Mouse (Mus musculus) lung, postnatal 14 days (tissue): ENCODE measurements around the gene Cadm1.

Source experiments
- DNase-seq: peaks from one replicate; pipeline ENCODE4 v3.0.0; 2021

The Cadm1 gene

DNA sequence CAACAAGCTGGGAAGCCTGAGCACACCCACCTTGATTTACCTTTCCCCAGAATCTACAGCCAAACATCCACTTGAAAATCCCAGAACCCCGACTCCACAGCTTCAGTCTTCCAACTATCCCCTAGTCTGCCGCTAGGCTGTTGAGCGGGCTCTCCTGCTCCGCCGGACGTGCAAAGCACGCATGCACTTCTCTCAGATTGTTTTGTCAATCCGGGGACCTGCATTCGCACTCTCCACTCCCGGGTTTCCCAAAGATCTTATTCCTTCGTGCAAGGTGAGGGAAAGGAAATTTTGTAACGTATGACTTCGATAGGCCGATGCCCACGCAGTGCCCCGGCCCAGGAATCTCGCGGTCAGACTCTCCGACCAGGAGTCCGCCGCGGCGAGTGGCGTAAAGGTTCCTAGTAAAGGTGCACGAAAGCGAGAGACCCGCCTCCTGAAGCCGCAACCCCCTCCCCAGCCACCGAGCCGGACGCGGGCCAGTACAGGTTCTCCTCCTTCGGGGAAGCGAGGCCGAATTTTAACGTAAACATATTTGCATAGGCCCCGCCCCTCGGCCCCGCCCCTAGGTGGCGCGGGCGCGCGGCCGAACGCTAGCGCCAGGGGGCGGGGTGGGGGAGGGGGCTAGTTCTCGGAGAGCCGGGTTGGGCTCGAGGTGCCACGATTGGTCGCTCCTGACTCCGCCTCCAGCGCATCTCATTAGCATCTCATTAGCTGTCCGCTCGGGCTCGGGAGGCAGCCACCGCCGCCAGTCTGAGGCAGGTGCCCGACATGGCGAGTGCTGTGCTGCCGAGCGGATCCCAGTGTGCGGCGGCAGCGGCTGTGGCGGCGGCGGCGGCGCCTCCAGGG, at the start of gene Cadm1:
Gene Cadm1, plus strand, starts transcription at position 572 of the 849 bp plus-strand sequence.
- peak; percentile 94 for DNase-seq

- no peak for DNase-seq
Measured at GRCm38 (mm10) chr9:47484506-47484905, 45.5 kb upstream of the Cadm1 start.

GRCm38 (mm10) chr9:47485186-47485585, 44.8 kb upstream of the Cadm1 start:
- DNase-seq, result no peak

DNA sequence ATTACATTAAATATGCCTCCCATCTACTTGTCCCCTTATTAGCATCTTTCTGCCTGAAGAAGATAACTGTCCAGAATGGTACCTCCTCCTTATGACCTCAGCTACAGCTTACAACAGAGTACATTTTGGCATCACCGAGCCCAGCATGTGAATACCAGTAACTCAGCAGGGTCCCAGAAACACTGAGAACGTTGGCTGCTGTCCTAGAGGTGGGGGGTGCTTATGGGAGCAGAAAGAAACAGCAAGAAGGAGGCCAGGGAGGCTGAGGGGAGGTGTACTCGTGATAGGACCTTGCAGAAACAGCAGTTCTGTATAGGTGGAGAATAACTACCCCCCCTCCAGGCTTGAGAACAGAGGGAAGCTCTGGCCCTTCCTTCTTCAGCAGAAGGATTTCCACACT, 30.2 kb upstream of the Cadm1 start:
- DNase-seq, result no peak

DNA sequence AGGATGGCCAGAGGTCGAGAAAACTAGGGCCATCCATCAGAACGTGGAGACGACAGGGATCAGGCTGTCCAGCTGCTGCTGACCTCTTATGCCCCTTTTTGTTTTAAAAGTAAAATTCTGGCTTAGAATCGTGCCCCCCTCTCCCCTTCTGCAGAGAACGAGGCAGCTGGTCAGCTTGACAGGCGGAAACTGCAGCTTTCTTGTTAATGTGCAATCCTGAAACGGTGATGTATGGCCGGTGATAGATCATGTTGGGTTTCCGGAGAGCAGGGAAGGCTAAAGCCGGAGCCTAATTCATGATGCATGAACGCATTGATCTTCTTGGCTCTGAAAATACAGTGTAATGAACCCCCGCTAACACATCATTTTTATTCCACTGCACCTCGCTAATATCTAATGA, 24.0 kb upstream of the Cadm1 start:
- DNase-seq, result no peak

DNA sequence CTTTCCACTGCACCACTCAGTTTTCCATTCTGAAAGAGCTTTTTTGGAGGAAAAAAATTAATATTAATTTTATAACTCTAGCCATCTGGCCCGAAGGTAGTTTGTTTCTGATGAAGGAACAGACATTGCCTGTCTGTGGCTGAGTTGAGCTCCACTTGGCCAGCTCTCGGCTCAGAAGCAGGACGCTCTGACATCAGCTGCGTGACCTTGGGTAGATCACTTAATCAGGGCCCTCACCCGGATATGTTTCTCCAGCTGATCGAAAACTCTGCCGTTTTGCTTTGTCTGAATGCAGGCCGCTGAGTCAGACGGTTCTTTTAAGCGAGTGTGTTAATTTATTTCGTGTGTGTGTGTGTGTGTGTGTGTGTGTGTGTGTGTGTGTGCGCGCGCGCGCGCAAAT, 23.1 kb upstream of the Cadm1 start:
- no peak for DNase-seq

- DNase-seq, result peak; percentile 34
Measured at GRCm38 (mm10) chr9:47508109-47508508, 21.9 kb upstream of the Cadm1 start.

DNA sequence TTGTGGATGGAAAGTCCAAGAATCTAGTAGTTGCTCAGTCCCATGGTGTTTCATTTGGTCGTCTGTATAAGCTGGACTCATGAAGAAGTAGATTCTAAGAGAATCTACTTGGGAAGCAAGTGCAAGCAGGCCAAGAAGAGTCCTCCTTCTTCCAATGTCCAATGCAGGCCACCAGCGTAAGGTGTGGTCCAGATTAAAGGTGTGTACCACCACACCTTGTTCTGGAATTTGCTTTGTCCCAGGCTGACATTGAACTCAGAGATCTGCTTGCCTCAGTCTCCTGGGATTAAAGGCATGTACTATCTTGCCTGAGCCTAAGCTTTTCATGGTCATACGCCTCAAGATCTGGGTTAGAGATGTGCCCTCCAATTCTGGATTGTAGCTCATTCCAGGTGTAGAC, 17.5 kb upstream of the Cadm1 start:
- no peak for DNase-seq

DNA sequence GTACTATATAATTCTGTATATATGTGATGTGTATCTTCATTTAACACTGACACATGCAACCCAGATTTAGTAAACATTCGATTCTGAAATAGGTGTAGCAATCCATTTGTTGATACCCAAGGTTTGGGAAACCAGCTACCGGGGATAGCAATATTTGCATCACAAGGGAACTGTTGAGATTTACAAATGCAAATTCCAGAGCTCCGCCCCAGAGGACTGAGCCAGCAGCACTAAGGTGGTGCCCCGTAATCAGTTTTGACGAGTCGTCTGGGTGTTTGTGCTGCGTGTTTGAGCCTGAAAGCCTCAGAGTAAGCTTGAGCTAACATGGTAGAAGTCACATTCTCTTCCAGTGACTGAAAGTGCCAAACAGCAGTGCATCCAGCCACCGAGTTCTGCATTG, 15.7 kb upstream of the Cadm1 start:
- DNase-seq, result no peak

GRCm38 (mm10) chr9:47516238-47516637, 13.7 kb upstream of the Cadm1 start:
- no peak for DNase-seq

DNA sequence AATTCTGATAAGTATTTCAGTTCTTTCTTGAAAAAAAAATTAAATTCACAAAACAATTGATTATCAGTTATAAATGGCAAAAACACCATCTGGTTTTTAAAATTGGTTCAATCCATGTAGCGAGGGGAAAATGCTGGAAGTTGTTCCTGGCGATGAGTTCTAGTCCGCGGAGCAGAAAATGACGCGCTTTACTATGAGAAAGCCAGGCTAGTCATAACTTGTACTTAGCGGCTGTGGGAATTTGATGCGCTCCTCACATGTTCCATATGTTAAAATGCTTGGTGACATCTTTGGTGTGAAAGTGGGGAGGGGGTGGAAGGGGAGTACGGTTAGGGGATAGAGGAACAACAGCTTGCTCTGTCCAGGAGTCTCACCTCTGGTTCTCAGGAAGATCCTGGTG, 2.7 kb upstream of the Cadm1 start:
- no peak for DNase-seq

DNA sequence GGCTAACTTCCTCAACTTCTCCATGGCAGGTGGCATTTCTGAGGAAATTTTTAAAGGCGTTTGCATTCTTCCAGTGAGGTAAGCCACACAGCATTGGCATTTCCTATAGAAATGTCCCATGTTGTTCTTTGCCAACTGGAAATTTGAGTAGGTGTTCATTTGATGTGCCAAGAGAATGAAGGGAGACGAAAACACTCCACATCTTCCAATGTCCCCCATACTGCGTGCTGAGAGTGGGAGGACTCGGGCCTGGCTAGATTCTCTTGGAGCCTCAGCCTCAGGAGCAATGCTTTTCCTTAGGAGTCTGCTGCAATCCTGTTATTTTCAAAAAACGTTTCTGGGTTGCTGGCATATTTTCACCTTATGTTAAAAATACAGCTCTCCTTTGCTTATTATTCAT, 2.2 kb upstream of the Cadm1 start:
- no peak for DNase-seq

DNA sequence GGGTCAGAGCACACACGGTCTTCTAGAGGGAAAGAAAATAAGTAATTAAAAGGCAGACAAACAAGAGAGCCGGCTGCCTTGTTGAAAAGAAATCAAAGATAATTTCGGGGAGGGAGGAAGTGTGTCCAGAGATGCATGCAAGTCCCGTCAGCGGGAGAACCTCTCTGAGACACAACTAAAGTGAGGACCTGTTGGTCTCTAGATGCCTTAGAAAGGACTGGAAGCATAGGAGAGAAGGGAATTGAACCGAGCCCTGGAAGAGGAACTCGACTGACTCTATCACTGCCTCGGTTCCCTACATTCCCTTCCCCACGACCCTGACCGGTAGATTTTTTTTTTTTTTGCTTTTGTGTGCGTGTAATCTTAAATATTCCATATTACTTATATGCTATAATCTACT, 791 bp upstream of the Cadm1 start:
- DNase-seq, result no peak

GRCm38 (mm10) chr9:47530544-47530921, 560 bp downstream of the Cadm1 start:
- no peak for DNase-seq

DNA sequence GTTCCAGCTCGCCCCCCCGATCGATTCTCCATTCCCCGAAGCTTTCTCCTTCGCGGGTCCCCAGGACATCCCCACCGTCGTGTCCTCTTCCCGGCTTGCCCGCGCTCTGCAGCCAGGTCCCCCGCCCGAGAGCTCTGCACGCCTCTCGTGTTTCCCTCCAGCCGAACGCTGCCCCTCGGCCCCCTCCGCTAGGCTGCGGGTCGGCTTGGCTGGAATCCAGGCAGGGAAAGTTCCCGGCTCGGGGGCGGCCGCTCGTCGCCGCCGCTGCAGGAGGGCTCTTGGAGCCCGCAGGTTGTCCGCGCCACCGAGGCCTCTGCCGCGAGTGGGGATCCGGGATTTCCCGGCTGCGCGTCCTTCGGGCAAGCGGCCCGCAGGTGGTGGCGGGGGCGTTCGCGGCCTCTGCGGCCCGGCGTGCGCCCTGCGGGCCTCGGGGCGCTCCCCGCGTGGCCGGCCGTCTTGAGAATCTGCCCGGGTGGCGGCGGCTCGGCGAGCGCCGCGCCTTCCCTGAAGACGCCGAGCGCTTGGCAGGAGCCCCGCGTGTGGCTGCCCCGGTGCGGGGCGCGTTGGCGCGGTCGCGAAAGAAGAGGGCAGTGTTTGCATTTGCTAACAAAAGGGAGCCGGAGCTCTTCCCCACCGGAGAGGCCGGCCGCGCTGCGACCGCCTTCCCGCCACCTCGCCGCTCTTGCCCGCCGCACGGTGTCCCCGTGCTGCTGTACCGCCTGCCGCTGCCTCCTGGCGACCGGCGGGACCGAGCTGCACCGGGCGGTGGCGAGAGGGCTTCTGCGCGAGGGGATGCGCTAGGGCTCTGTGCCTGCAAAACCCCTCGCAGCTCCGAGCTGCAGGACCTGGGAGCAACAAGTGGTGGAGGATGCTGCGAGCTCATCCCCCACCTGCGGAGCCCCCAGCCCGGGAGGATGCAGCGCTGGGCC, 1.2 kb downstream of the Cadm1 start:
- peak; percentile 68 for DNase-seq

DNA sequence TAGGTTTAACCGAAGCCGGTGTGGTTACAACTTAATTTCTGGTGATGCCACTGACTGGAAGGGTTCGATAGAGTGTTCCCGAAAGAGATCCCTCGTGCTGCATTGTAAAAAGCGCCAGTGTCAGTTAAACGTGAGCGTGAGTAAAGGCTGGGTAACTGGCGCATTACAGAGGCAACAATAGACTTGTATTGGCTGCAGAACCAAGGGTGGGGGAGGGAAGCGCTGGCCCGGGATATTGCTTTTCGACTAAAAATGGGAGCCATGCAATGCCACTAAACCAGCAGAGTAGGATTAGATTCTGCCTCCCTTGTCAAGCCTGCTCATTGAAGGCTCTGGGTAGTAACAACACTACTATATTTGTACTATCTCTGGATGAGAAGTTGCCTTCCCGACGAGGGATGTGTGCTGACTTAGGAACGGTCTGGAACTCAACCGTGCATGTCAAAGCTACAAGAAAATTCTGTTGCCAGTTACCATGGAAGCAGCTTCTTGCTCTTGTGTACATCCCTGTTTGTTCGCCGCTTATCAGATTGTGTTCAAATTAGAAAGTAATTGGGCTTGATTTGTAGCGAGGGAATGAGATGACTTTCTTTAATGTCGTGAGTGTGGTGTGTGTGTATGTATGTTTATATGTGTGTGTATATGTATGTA, 2.4 kb downstream of the Cadm1 start:
- no peak for DNase-seq

- DNase-seq, result no peak
Measured at GRCm38 (mm10) chr9:47533461-47533860, 3.5 kb downstream of the Cadm1 start.

DNA sequence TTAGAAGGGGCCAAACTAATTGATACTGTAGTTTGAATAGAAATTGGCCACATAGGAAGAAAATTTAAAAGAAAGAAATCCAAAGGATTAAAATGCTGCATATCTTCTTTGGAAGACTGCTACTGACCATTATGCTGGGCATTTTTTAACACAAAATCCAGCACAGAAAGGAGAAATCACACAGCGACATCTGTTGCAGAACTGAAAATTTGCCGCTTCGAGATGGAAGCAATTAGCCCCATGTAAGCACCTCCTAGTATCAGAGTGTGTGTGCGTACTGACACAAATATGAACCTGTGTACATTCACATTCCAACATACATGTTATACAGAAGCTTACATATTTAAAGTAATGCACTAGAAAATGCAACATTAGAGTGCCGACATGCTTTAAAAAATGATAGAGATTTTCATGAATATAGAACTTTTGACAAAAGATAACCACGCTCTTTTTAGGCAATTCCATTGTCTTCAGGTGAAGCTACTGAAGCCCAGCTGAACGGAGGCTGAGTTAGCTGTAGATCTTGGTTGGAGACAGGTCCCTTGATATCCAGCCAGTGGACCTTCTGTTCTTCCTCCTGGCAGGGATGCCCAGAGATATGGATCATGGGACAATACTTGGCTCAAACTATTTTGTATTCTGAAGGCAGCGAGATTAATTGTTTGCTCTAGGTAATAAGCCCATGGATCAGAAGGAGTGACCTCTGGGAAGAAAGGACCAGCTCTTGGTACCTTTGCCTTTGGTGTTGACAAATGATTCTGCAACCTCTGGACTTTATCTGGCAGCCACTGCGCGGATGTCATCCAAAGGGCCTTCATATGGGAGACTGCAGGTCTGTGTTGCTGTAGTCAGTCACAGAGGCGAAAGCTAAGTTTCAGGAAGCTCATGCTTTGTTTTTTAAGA, 4.9 kb downstream of the Cadm1 start:
- no peak for DNase-seq

GRCm38 (mm10) chr9:47545245-47545644, 15.3 kb downstream of the Cadm1 start:
- no peak for DNase-seq

DNA sequence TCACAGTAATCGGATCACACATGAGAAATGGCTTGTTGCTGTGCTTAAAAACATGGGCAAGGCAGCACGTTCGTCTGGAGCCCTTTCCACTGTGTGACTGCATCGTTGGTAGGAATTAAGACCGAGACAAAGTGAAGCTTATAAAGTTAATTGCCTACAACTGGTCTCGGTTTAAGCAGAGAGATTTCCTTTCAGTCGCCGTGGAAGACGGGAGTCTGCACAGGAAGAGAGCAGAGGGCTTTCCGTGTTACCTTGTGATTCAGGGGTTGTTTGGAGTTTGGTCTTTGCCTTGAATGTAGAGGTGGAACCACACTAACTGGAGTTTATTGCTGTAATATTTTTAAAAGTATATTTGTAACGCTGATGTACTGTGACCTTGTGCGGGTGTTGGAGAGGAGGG, 15.7 kb downstream of the Cadm1 start:
- no peak for DNase-seq

- DNase-seq, result peak; percentile 21
Measured at GRCm38 (mm10) chr9:47548402-47548801, 18.4 kb downstream of the Cadm1 start.

DNA sequence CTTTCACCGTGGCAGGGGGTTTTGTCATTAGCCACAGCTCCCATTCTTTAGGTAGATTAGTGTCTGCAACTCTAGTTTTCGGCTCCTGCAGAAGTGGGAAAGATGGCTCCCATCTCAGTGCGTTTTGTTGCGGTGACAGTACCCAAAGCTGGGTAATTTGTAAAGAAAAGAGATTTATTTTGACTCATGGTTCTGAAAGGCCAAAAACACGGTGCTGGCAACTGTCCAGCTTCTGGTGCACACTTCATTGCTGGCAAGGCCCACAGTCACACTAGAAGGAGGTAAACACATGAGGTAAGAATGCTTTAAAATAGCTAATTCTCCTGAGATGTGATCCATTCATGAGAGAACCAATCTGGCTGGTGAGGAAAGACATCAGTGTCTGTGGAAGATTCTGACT, 18.9 kb downstream of the Cadm1 start:
- DNase-seq, result no peak
